Mouse (Mus musculus): ENCODE data around the gene Gm21972. TPM values are rescaled to one million over a fixed set of nuclear protein-coding genes. Genes with fewer than 3 reads are reported as not detected.

Gm21972 gene
- polyA plus RNA-seq (2012; rRNA removed): 0.95 and 1.8 TPM in 2 replicates

- H3K27ac ChIP-seq (ENCODE audit: insufficient read depth, low read length): no peak within 1 kb of the TSS
- no peaks in the 10 kb centered on the region for H3K27me3 ChIP-seq (ENCODE audit: control insufficient read depth, insufficient read depth, low read length)
- no peak for DNase-seq
- 97% methylated on average over 4 of the region's 4 CpGs for WGBS
- TF ChIP-seq CTCF (IDR thresholded peaks at IDR 0.05; ENCODE audit: borderline replicate concordance, insufficient read depth, low read depth, low read length) (no peak), POLR2A (IDR thresholded peaks at IDR 0.05; ENCODE audit: borderline replicate concordance, insufficient read depth, low read length) (no peak)
- H3K4me3 ChIP-seq (replicated peaks; ENCODE audit: insufficient read depth, low read depth, low read length): no peak within 1 kb of the TSS
- no peaks in the 10 kb centered on the region for H3K4me1 ChIP-seq (ENCODE audit: control insufficient read depth, insufficient read depth, low read length)
Observed at GRCm38 (mm10) chr1:86133337-86133736, at the start of gene Gm21972. TSS of gene Gm21972 (plus strand) at chr1:86133637.

GRCm38 (mm10) chr1:86094413-86094812 lies 39.0 kb upstream of the Gm21972 start:
- no peak overlapping the region for H3K4me3 ChIP-seq (replicated peaks; ENCODE audit: insufficient read depth, low read depth, low read length)
- DNase-seq: no peak
- no peaks in the 10 kb centered on the region for H3K4me1 ChIP-seq (ENCODE audit: control insufficient read depth, insufficient read depth, low read length)
- no peaks in the 10 kb centered on the region for H3K27me3 ChIP-seq (ENCODE audit: control insufficient read depth, insufficient read depth, low read length)
- WGBS: 86% methylated on average over 7 of the region's 7 CpGs
- H3K27ac ChIP-seq (ENCODE audit: insufficient read depth, low read length): no peak overlapping the region
- TF ChIP-seq CTCF (IDR thresholded peaks at IDR 0.05; ENCODE audit: borderline replicate concordance, insufficient read depth, low read depth, low read length): no peak
- no peak for TF ChIP-seq POLR2A (IDR thresholded peaks at IDR 0.05; ENCODE audit: borderline replicate concordance, insufficient read depth, low read length)

GRCm38 (mm10) chr1:86105054-86105453 lies 28.4 kb upstream of the Gm21972 start:
- DNase-seq: no peak
- WGBS: 93% methylated on average over 1 of the region's 1 CpGs
- Histone ChIP-seq H3K4me1 (ENCODE audit: control insufficient read depth, insufficient read depth, low read length) (no peaks in the 10 kb centered on the region), H3K27ac (ENCODE audit: insufficient read depth, low read length) (no peak overlapping the region), H3K4me3 (replicated peaks; ENCODE audit: insufficient read depth, low read depth, low read length) (no peak overlapping the region), H3K27me3 (ENCODE audit: control insufficient read depth, insufficient read depth, low read length) (no peaks in the 10 kb centered on the region)
- TF ChIP-seq POLR2A (IDR thresholded peaks at IDR 0.05; ENCODE audit: borderline replicate concordance, insufficient read depth, low read length) (no peak), CTCF (IDR thresholded peaks at IDR 0.05; ENCODE audit: borderline replicate concordance, insufficient read depth, low read depth, low read length) (no peak)

DNA sequence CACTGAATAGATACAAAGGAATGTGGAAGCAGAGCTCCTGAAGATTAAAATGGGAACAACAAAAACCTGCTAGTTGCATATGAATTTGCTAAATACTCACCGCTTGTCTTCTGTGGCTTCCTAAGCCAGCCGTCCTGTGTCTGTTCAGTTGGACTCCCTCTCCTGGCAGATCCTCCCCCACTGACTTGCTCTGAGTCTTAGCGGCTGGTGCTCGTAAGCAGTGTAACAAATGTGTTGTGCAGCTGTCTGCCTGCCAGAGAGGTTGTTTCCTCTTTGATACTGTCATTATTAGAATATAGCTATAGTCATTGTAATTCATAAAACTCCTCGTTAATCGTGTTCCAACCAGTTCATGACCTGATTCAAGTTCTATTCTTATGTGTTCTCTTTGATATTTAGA lies 21.7 kb upstream of the Gm21972 start, which contains the start of gene Htr2b:
Gene Htr2b, minus strand, starts transcription at position 192 of the 400 bp plus-strand sequence.
- WGBS: 36% methylated on average over 6 of the region's 6 CpGs
- TF ChIP-seq CTCF (IDR thresholded peaks at IDR 0.05; ENCODE audit: borderline replicate concordance, insufficient read depth, low read depth, low read length) (no peak), POLR2A (IDR thresholded peaks at IDR 0.05; ENCODE audit: borderline replicate concordance, insufficient read depth, low read length) (no peak)
- Histone ChIP-seq H3K4me1 (ENCODE audit: control insufficient read depth, insufficient read depth, low read length) (no peaks in the 10 kb centered on the region), H3K4me3 (replicated peaks; ENCODE audit: insufficient read depth, low read depth, low read length) (no peak within 1 kb of the TSS), H3K27ac (ENCODE audit: insufficient read depth, low read length) (no peak within 1 kb of the TSS), H3K27me3 (ENCODE audit: control insufficient read depth, insufficient read depth, low read length) (no peaks in the 10 kb centered on the region)
- peak in 1 of 2 experiments; percentile 15 for DNase-seq

- H3K27me3 ChIP-seq (ENCODE audit: control insufficient read depth, insufficient read depth, low read length): no peaks in the 10 kb centered on the region
Observed at GRCm38 (mm10) chr1:86114141-86114540, 19.3 kb upstream of the Gm21972 start.

DNA sequence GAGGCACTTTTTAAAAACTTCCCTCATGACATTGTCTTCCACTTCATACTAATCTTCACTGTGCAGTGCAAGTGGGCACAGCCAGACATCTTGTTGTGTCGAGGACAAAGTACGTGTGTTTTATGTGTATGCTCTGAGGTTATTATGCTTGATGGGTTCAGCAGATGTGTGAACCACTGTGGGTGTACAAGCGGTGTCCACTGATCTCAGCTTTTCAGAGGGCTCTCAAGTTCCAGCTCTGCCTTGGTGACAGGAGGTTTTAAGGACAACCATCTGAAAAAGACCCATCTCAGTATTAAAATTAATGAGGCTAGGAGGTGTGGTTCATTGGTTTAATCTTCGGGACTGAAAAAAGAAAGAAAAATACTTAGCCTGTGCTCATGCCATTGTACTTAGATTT lies 13.9 kb upstream of the Gm21972 start:
- Histone ChIP-seq H3K4me3 (replicated peaks; ENCODE audit: insufficient read depth, low read depth, low read length) (no peak overlapping the region), H3K4me1 (ENCODE audit: control insufficient read depth, insufficient read depth, low read length) (no peaks in the 10 kb centered on the region), H3K27me3 (ENCODE audit: control insufficient read depth, insufficient read depth, low read length) (no peaks in the 10 kb centered on the region), H3K27ac (ENCODE audit: insufficient read depth, low read length) (no peak overlapping the region)
- TF ChIP-seq POLR2A (IDR thresholded peaks at IDR 0.05; ENCODE audit: borderline replicate concordance, insufficient read depth, low read length) (no peak), CTCF (IDR thresholded peaks at IDR 0.05; ENCODE audit: borderline replicate concordance, insufficient read depth, low read depth, low read length) (no peak)
- no peak for DNase-seq
- 88% methylated on average over 4 of the region's 4 CpGs for WGBS

More at GRCm38 (mm10) chr1:86114141-86114540, 19.3 kb upstream of the Gm21972 start:
- TF ChIP-seq CTCF (IDR thresholded peaks at IDR 0.05; ENCODE audit: borderline replicate concordance, insufficient read depth, low read depth, low read length) (no peak), POLR2A (IDR thresholded peaks at IDR 0.05; ENCODE audit: borderline replicate concordance, insufficient read depth, low read length) (no peak)
- Histone ChIP-seq H3K27ac (ENCODE audit: insufficient read depth, low read length) (no peak overlapping the region), H3K4me3 (replicated peaks; ENCODE audit: insufficient read depth, low read depth, low read length) (no peak overlapping the region), H3K4me1 (ENCODE audit: control insufficient read depth, insufficient read depth, low read length) (no peaks in the 10 kb centered on the region)
- DNase-seq: no peak
- 92% methylated on average over 3 of the region's 3 CpGs for WGBS

DNA sequence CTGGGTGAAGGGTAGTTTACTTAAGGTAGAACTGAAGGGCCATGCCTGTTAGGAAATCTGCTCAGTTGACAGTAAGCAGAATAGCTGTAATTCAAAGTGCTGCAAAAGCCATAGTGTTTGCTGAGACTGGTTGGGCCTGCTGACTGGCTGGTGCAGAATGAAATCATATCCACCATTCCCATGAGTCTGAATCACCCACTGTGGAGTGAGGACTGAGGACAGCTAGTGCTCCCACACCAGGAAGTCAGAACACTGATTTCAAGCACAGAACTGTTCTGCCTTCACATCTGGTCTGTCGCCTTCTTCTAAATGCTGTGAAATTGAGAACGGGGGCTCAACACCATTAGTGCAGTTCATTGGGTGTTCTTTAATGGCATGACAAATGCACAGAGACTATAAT lies 7.4 kb upstream of the Gm21972 start:
- 96% methylated on average over 2 of the region's 2 CpGs for WGBS
- DNase-seq: no peak
- TF ChIP-seq POLR2A (IDR thresholded peaks at IDR 0.05; ENCODE audit: borderline replicate concordance, insufficient read depth, low read length) (no peak), CTCF (IDR thresholded peaks at IDR 0.05; ENCODE audit: borderline replicate concordance, insufficient read depth, low read depth, low read length) (no peak)
- H3K4me3 ChIP-seq (replicated peaks; ENCODE audit: insufficient read depth, low read depth, low read length): no peak overlapping the region
- H3K27ac ChIP-seq (ENCODE audit: insufficient read depth, low read length): no peak overlapping the region
- no peaks in the 10 kb centered on the region for H3K4me1 ChIP-seq (ENCODE audit: control insufficient read depth, insufficient read depth, low read length)
- H3K27me3 ChIP-seq (ENCODE audit: control insufficient read depth, insufficient read depth, low read length): no peaks in the 10 kb centered on the region

- no peak for TF ChIP-seq CTCF (IDR thresholded peaks at IDR 0.05; ENCODE audit: borderline replicate concordance, insufficient read depth, low read depth, low read length)
- TF ChIP-seq POLR2A (IDR thresholded peaks at IDR 0.05; ENCODE audit: borderline replicate concordance, insufficient read depth, low read length): no peak
- Histone ChIP-seq H3K4me1 (ENCODE audit: control insufficient read depth, insufficient read depth, low read length) (no peaks in the 10 kb centered on the region), H3K4me3 (replicated peaks; ENCODE audit: insufficient read depth, low read depth, low read length) (no peak overlapping the region), H3K27ac (ENCODE audit: insufficient read depth, low read length) (no peak overlapping the region), H3K27me3 (ENCODE audit: control insufficient read depth, insufficient read depth, low read length) (no peaks in the 10 kb centered on the region)
- no peak for DNase-seq
- WGBS: 94% methylated on average over 6 of the region's 6 CpGs
Observed at GRCm38 (mm10) chr1:86135315-86135714, 1.9 kb downstream of the Gm21972 start.
